Mouse (Mus musculus) gastrocnemius, postnatal 25 days (tissue): ENCODE data around the gene Cdk5. TPM values are rescaled to one million over a fixed set of nuclear protein-coding genes. Genes with fewer than 3 reads are reported as not detected.

ENCODE experiments used
- DNase-seq: peaks from one replicate; pipeline ENCODE4 v3.0.0; 2022
- total RNA-seq, 2 experiments: library from RNA; stranded (reverse); gene quantifications; 1 replicate in 1 of 2; 2 replicates in 1 of 2; pipeline ENCODE4 v1.2.3; 2021

Cdk5 gene
- total RNA-seq, 2 experiments from 2014 or later = 11.7 to 13.7 TPM

DNA sequence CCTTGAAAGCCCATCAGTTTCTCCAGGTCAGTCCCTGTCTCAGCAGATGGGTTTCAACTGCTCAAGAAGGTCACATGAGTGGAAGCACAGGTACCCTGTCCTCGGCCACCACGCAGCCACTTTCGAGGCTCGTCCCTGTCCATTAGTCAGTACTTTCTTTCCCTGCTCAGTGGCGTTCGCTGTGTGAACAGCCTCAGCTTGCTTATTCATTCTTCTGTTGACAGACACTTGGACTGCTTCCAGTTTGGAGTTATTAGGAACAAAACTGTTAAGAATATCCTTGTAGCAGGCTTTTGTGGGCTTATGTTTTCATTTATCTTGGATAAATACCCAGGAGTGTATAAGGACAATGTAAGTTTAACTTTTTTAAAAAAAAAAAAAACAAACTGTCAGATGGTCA lies 49.1 kb downstream of the Cdk5 start:
- no peak for DNase-seq

DNA sequence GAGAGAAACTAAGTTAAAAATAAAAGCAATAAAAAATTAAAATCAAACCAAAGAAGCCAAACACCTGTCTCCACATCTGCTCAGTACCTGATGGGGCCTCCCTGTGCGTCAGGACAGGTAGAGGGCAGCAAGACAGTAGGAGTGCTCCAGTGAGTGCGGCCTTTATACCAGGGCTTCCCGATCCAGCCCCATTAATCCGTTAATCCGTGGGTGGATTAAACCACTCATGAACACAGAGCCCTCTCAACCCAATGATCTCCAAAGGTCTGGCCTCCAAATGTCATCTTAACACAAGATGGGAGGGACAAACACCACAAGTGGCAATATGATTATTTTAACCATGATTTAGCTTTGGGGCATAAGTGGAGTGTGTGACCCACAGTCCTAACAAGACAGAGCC lies 49.5 kb downstream of the Cdk5 start:
- DNase-seq = no peak

DNA sequence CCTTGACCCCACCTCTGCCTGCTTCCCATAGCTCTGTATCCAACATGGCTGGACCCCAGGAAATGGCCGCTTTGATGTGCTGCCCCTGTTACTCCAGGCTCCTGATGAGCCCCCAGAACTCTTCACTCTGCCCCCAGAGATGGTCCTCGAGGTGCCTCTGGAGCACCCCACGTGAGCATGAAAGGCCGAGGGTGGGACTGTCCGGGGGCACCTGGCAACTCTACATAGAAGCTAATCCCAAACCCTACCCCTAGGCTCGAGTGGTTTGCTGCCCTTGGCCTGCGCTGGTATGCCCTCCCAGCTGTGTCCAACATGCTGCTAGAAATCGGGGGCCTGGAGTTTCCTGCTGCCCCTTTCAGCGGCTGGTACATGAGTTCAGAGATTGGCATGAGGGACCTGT lies 53.6 kb downstream of the Cdk5 start:
- DNase-seq = no peak

Other genes starting within 250 kb of the Cdk5 start
- 1 to 10 TPM; 2.1 to 3.7 TPM for gene Kcnh2, start 71.9 kb downstream of the Cdk5 start, total RNA-seq
- gene Nos3, start 58.7 kb downstream of the Cdk5 start, total RNA-seq = 1 to 10 TPM; 5.6 to 7.7 TPM
- under 1 TPM; 0.10 to 0.19 TPM for gene Atg9b, start 31.4 kb downstream of the Cdk5 start, total RNA-seq
- 10 to 100 TPM; 33.1 to 40.2 TPM for gene Abcb8, start 29.9 kb downstream of the Cdk5 start, total RNA-seq
- under 1 TPM in 1 of 2 experiments, not detected in 1; 0.19 TPM for gene Asic3, start 10.1 kb downstream of the Cdk5 start, total RNA-seq
- gene Slc4a2, start 307 bp upstream of the Cdk5 start, total RNA-seq = 10 to 100 TPM; 17.9 to 19.9 TPM
- gene Fastk, start 21.8 kb upstream of the Cdk5 start, total RNA-seq = 100 to 1,000 TPM; 169 to 176 TPM
- 10 to 100 TPM; 17.2 to 18.9 TPM for gene Tmub1, start 24.3 kb upstream of the Cdk5 start, total RNA-seq
- 10 to 100 TPM; 52.4 to 56.0 TPM for gene Agap3, start 28.6 kb upstream of the Cdk5 start, total RNA-seq
- gene Gbx1, start 103.7 kb upstream of the Cdk5 start, total RNA-seq = not detected
- gene Asb10, start 117.4 kb upstream of the Cdk5 start, total RNA-seq = 10 to 100 TPM; 33.2 to 66.7 TPM
- gene 4931409K22Rik, start 133.3 kb upstream of the Cdk5 start, total RNA-seq = not detected
- 10 to 100 TPM; 88.0 to 97.0 TPM for gene Abcf2, start 153.9 kb upstream of the Cdk5 start, total RNA-seq
- gene Chpf2, start 163.2 kb upstream of the Cdk5 start, total RNA-seq = 1 to 10 TPM; 8.0 to 10.0 TPM
- gene Smarcd3, start 200.9 kb upstream of the Cdk5 start, total RNA-seq = 100 to 1,000 TPM; 125 to 163 TPM